Mouse (Mus musculus) cortical plate, adult 2 months (tissue): Measurements from ENCODE around the gene Gcn1l1. TPM values are rescaled to one million over a fixed set of nuclear protein-coding genes. Genes with fewer than 3 reads are reported as not detected.
"Not testable (repeated sequence)": the region's sequence is repeated elsewhere in the genome, so short reads cannot be mapped to it uniquely, and the experiment has no call there.

Experiments used
- H3K27ac ChIP-seq: fragments of 200-500 bp; 2 replicates; pipeline ENCODE4 v1.5.1; 2012; ENCODE audit warnings: low read length, control low read depth, inconsistent platforms; ENCODE audit not compliant: insufficient read depth
- H3K4me1 ChIP-seq: fragments of 200-500 bp; 2 replicates; pipeline ENCODE4 v1.6.1; 2011; ENCODE audit warnings: low read length; ENCODE audit not compliant: control insufficient read depth, insufficient read depth
- H3K4me3 ChIP-seq: fragments of 200-500 bp; 2 replicates; pipeline ENCODE4 v1.5.1; 2011; ENCODE audit warnings: mild to moderate bottlenecking, low read length, control low read depth; ENCODE audit not compliant: insufficient read depth
- CTCF ChIP-seq: fragments of 200-500 bp; IDR thresholded peaks from 2 replicates; pipeline ENCODE4 v1.5.1; 2011; ENCODE audit warnings: mild to moderate bottlenecking, control low read depth, low read length; ENCODE audit not compliant: insufficient read depth; ENCODE audit errors: extremely low read depth
- POLR2A ChIP-seq: fragments of 200-500 bp; IDR thresholded peaks from 2 replicates; pipeline ENCODE4 v1.6.1; 2011; ENCODE audit warnings: mild to moderate bottlenecking, low read length, control low read depth; ENCODE audit not compliant: insufficient read depth; ENCODE audit errors: extremely low read depth
- polyA plus RNA-seq: library from polyadenylated mRNA; depleted of rRNA; stranded (reverse); fragments of >200 nt; gene quantifications from 2 replicates; pipeline ENCODE4 v1.2.3, GENCODE M21; 2012

The Gcn1l1 gene
- polyA plus RNA-seq, 1 experiment, result 36.0 TPM

- H3K4me3 ChIP-seq, result no peak overlapping the region
- H3K27ac ChIP-seq, result no peak overlapping the region
- H3K4me1 ChIP-seq, result peaks cover 3% of the 10 kb centered on the region
- no peak for TF ChIP-seq POLR2A
- no peak for TF ChIP-seq CTCF
Observed at GRCm38 (mm10) chr5:115571086-115571485, 6.0 kb downstream of the Gcn1l1 start.

GRCm38 (mm10) chr5:115572679-115573535 lies 7.9 kb downstream of the Gcn1l1 start:
- Histone ChIP-seq H3K4me3 (no peak overlapping the region), H3K4me1 (peaks cover 3% of the 10 kb centered on the region), H3K27ac (peak overlapping the region; percentile 44; the same call in 1 of the 2 replicates)
- TF ChIP-seq POLR2A (no peak), CTCF (no peak)

GRCm38 (mm10) chr5:115574992-115575391 lies 9.9 kb downstream of the Gcn1l1 start:
- H3K27ac ChIP-seq, result no peak overlapping the region
- no peak overlapping the region for H3K4me3 ChIP-seq
- peaks cover 5% of the 10 kb centered on the region for H3K4me1 ChIP-seq
- TF ChIP-seq POLR2A (no peak), CTCF (no peak)

DNA sequence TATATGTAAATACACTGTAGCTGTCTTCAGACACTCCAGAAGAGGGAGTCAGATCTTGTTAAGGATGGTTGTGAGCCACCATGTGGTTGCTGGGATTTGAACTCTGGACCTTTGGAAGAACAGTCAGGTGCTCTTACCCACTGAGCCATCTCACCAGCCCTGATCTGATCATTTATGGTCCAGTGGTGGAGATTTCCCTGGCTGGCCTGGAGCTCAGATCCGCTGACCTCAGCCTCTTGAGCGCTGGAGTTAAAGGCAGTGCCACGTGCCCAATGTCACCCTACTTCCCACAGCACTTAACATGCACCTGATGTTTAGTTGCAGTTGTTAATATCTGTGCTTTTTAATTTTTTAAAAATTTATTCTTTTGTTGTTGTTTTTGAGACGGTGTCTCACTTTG lies 12.6 kb downstream of the Gcn1l1 start:
- H3K4me3 ChIP-seq, H3K27ac ChIP-seq, H3K4me1 ChIP-seq: not testable (repeated sequence)

GRCm38 (mm10) chr5:115578922-115579321 lies 13.9 kb downstream of the Gcn1l1 start:
- Histone ChIP-seq H3K27ac (no peak overlapping the region), H3K4me1 (0 out of 2 replicates have a peak, but pooled peaks cover 2% of the 10 kb centered on the region), H3K4me3 (no peak overlapping the region)
- TF ChIP-seq POLR2A (no peak), CTCF (no peak)

DNA sequence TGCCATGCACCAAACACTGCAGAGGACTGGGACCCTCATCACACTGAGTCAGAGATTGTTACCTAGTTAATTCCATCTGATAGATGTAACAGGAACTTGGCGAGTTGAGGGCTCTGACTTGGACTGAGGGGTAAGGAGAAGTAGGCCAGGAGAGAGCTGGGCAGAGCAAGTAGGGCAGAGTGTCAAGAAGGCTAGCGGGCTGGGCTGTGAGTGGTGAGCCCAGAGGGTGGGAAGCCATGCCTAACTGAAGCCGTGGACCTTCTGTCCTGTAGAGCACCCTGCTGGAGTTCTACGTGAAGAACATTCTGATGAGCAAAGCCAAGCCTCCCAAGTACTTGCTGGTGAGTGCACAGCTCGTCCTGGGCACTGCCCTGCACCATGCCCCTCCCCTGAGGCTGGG lies 14.3 kb downstream of the Gcn1l1 start:
- Histone ChIP-seq H3K4me3 (no peak overlapping the region), H3K27ac (no peak overlapping the region), H3K4me1 (0 out of 2 replicates have a peak, but pooled peaks cover 2% of the 10 kb centered on the region)
- no peak for TF ChIP-seq POLR2A
- TF ChIP-seq CTCF, result no peak

GRCm38 (mm10) chr5:115580229-115581001 lies 15.4 kb downstream of the Gcn1l1 start:
- no peak for TF ChIP-seq POLR2A
- no peak for TF ChIP-seq CTCF
- no peak overlapping the region for H3K4me3 ChIP-seq
- H3K27ac ChIP-seq, result no peak overlapping the region
- 0 out of 2 replicates have a peak, but pooled peaks cover 2% of the 10 kb centered on the region for H3K4me1 ChIP-seq

- H3K4me1 ChIP-seq, result 0 out of 2 replicates have a peak, but pooled peaks cover 2% of the 10 kb centered on the region
- TF ChIP-seq POLR2A, result no peak
- no peak overlapping the region for H3K4me3 ChIP-seq
- H3K27ac ChIP-seq, result no peak overlapping the region
Observed at GRCm38 (mm10) chr5:115581662-115582061, 16.6 kb downstream of the Gcn1l1 start.

DNA sequence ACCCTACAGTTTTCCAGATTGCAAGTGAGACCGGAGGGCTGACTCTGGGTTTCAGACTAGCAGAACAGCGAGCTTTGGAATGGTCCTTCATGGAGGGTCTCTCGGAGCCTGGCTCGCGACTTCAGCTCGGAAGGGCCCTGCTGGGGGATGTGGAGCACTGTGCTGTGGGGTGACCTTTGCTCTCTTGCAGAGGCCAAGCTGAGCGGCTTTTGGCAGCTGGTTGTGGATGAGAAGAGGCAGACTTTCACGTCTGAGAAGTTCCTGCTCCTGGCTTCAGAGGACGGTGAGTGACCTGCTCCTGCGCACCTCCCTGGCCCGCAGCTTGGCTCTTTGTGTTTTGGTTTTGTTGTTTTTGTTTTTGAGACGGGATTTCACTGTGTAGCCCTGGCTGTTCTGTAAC lies 20.6 kb downstream of the Gcn1l1 start:
- no peak for TF ChIP-seq POLR2A
- Histone ChIP-seq H3K27ac (no peak overlapping the region), H3K4me1 (no peaks in the 10 kb centered on the region), H3K4me3 (no peak overlapping the region)

DNA sequence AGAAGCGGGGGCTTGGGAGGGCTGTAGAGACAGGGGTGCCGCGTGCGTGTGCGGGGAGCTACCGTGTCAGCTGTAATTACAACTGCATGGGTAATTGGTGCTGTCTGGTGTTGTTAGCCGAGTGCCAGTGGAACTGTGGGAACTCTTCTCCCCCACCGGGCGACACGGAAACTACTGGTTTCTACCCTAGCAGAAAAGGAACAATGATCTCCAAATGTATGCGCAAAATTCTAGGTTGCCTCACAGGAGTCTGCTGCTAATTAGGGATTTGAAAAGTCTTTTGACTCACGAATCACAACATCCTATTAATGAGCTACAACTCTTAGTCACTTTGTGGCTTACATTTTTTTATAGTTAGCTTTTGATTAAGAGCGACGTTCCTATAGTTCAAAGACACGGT lies 21.1 kb downstream of the Gcn1l1 start:
- no peak for TF ChIP-seq CTCF
- TF ChIP-seq POLR2A, result no peak
- no peak overlapping the region for H3K27ac ChIP-seq
- H3K4me3 ChIP-seq, result no peak overlapping the region
- no peaks in the 10 kb centered on the region for H3K4me1 ChIP-seq
